Mouse (Mus musculus) forebrain, embryonic 12.5 days (tissue): ENCODE results near the gene Rhob. TPM values are rescaled to one million over a fixed set of nuclear protein-coding genes. Genes with fewer than 3 reads are reported as not detected.
A peak's percentile ranks its signal among the peaks of the same experiment; 100 is the strongest.

ENCODE experiments used
- ATAC-seq: fragments of 200-750 bp; cut with Nextera tagmentation; 2 replicates; pipeline ENCODE4 v1.8.0; 2017; ENCODE audit warnings: moderate TSS enrichment; ENCODE audit not compliant: low FRiP score
- H3K27ac ChIP-seq: fragments of 300-500 bp; sonication (generic); 2 replicates; pipeline ENCODE4 v1.5.1; 2016; ENCODE audit warnings: mild to moderate bottlenecking
- H3K27me3 ChIP-seq: fragments of 300-500 bp; sonication (generic); 2 replicates; pipeline ENCODE4 v1.6.1; 2016; ENCODE audit warnings: mild to moderate bottlenecking
- H3K36me3 ChIP-seq: fragments of 300-500 bp; sonication (generic); replicated peaks from 2 replicates; pipeline ENCODE4 v1.6.1; 2016; ENCODE audit warnings: mild to moderate bottlenecking
- H3K4me1 ChIP-seq: fragments of 300-500 bp; sonication (generic); 2 replicates; pipeline ENCODE4 v1.6.1; 2016
- H3K4me2 ChIP-seq: fragments of 300-500 bp; sonication (generic); 2 replicates; pipeline ENCODE4 v1.6.1; 2016; ENCODE audit warnings: mild to moderate bottlenecking, moderate library complexity
- H3K4me3 ChIP-seq: fragments of 300-500 bp; sonication (generic); replicated peaks from 2 replicates; pipeline ENCODE4 v1.5.1; 2016; ENCODE audit warnings: mild to moderate bottlenecking
- H3K9ac ChIP-seq: fragments of 300-500 bp; sonication (generic); 2 replicates; pipeline ENCODE4 v1.6.1; 2016; ENCODE audit warnings: mild to moderate bottlenecking
- H3K9me3 ChIP-seq: fragments of 300-500 bp; sonication (generic); 2 replicates; pipeline ENCODE4 v1.6.1; 2016
- WGBS: fragments of 180-500 bp; shearing (Covaris S2); methylation state at CpG from one replicate; pipeline ENCODE4 v1.1.7; 2016; 5-methylcytosine and 5-hydroxymethylcytosine counted together
- polyA plus RNA-seq: library from polyadenylated mRNA; unstranded; fragments of >200 nt; fragmentation: Nextera tagmentation; extraction: Ambion mirVana; gene quantifications from 2 replicates; pipeline ENCODE4 v1.2.1, GENCODE M21; 2016

Rhob gene
- polyA plus RNA-seq, 1 experiment from 2014 or later: 55.5 TPM

- H3K4me3 ChIP-seq: peak overlapping the region; percentile 82
- no peaks in the 10 kb centered on the region for H3K9me3 ChIP-seq
- H3K4me1 ChIP-seq: peaks cover 40% of the 10 kb centered on the region
- no peaks in the 10 kb centered on the region for H3K27me3 ChIP-seq
- peak overlapping the region; percentile 100 for H3K27ac ChIP-seq
- 48% methylated on average over 17 of the region's 17 CpGs for WGBS
- H3K9ac ChIP-seq: peak overlapping the region; percentile 96
- 0 out of 2 replicates have a peak, but pooled peaks have one; percentile 0 for ATAC-seq
- no peaks in the 10 kb centered on the region for H3K36me3 ChIP-seq
- peak overlapping the region; percentile 93 for H3K4me2 ChIP-seq
These were observed 1.1 kb upstream of the Rhob start for GRCm38 (mm10) chr12:8500597-8501570.

GRCm38 (mm10) chr12:8499001-8499870 is 573 bp downstream of the Rhob start:
- peak; percentile 28 for ATAC-seq
- H3K9me3 ChIP-seq: no peaks in the 10 kb centered on the region
- peaks cover 42% of the 10 kb centered on the region for H3K4me1 ChIP-seq
- peak overlapping the region; percentile 96 for H3K9ac ChIP-seq
- no peaks in the 10 kb centered on the region for H3K36me3 ChIP-seq
- WGBS: under 1% methylated on average over 96 of the region's 99 CpGs
- H3K4me3 ChIP-seq: peak overlapping the region; percentile 82
- H3K27ac ChIP-seq: peak overlapping the region; percentile 100
- peak overlapping the region; percentile 93 for H3K4me2 ChIP-seq
- no peaks in the 10 kb centered on the region for H3K27me3 ChIP-seq

GRCm38 (mm10) chr12:8498591-8499000 is 1.2 kb downstream of the Rhob start:
- Histone ChIP-seq H3K4me1 (peaks cover 42% of the 10 kb centered on the region), H3K4me2 (peak overlapping the region; percentile 93)
- 1% methylated on average over 13 of the region's 13 CpGs for WGBS

GRCm38 (mm10) chr12:8498148-8498571 is 1.6 kb downstream of the Rhob start:
- H3K36me3 ChIP-seq: no peaks in the 10 kb centered on the region

More at GRCm38 (mm10) chr12:8498591-8499000, 1.2 kb downstream of the Rhob start:
- H3K27ac ChIP-seq: peak overlapping the region; percentile 100
- peak; percentile 4; the same call in 1 of the 2 replicates for ATAC-seq
- no peaks in the 10 kb centered on the region for H3K36me3 ChIP-seq
- no peaks in the 10 kb centered on the region for H3K9me3 ChIP-seq
- no peaks in the 10 kb centered on the region for H3K27me3 ChIP-seq
- peak overlapping the region; percentile 96 for H3K9ac ChIP-seq
- H3K4me3 ChIP-seq: peak overlapping the region; percentile 82

GRCm38 (mm10) chr12:8497314-8497706 is 2.5 kb downstream of the Rhob start:
- no peak for ATAC-seq
- Histone ChIP-seq H3K4me2 (peak overlapping the region; percentile 93), H3K9me3 (no peaks in the 10 kb centered on the region), H3K36me3 (no peaks in the 10 kb centered on the region), H3K4me3 (peak overlapping the region; percentile 82; the same call in 1 of the 2 replicates), H3K27me3 (no peaks in the 10 kb centered on the region), H3K27ac (no peak overlapping the region), H3K4me1 (peaks cover 42% of the 10 kb centered on the region), H3K9ac (no peak overlapping the region)
- 23% methylated on average over 2 of the region's 2 CpGs for WGBS

More at GRCm38 (mm10) chr12:8498148-8498571, 1.6 kb downstream of the Rhob start:
- no peak for ATAC-seq
- H3K4me1 ChIP-seq: peaks cover 42% of the 10 kb centered on the region
- no peaks in the 10 kb centered on the region for H3K27me3 ChIP-seq
- no peaks in the 10 kb centered on the region for H3K9me3 ChIP-seq
- peak overlapping the region; percentile 96 for H3K9ac ChIP-seq
- peak overlapping the region; percentile 93 for H3K4me2 ChIP-seq
- 7% methylated on average over 8 of the region's 8 CpGs for WGBS
- peak overlapping the region; percentile 82 for H3K4me3 ChIP-seq
- peak overlapping the region; percentile 100 for H3K27ac ChIP-seq

DNA sequence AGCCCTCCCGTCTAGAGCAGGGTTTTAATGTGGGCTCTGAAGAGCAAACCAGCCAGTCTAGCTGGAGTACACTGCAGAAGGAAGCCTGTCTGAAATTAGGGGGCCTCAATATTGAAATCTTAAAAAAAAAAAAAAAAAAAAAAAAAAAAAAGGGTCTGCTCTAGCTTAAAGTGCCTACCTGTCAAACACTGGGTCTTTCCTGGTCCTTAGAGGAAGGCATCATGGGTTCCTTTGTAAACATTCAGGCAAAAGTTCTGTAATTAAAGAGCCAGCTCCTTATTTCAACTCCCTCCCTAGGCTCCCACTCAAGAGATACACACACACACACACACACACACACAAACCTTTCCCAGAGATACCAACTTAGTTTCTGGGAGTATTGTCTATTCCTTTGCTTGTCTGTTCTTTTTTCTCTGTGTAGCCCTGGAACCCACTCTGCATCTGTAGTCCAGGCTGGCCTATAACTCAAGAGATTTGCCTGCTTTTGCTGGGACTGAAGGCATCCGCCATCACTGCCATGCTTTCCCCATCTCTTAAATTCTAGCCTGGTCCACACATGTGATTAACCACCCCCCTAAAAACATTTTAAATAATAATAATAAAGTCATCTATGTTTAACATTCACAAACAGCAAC is 3.0 kb downstream of the Rhob start:
- no peaks in the 10 kb centered on the region for H3K27me3 ChIP-seq
- H3K4me3 ChIP-seq: peak overlapping the region; percentile 16; the same call in 1 of the 2 replicates
- H3K9ac ChIP-seq: peak overlapping the region; percentile 26; the same call in 1 of the 2 replicates
- H3K4me2 ChIP-seq: peak overlapping the region; percentile 93
- H3K36me3 ChIP-seq: no peaks in the 10 kb centered on the region
- 39% methylated on average over 2 of the region's 2 CpGs for WGBS
- H3K9me3 ChIP-seq: no peaks in the 10 kb centered on the region
- H3K4me1 ChIP-seq: peaks cover 42% of the 10 kb centered on the region
- H3K27ac ChIP-seq: 0 out of 2 replicates have a peak overlapping the region, but pooled peaks have one; percentile 27
- no peak for ATAC-seq

DNA sequence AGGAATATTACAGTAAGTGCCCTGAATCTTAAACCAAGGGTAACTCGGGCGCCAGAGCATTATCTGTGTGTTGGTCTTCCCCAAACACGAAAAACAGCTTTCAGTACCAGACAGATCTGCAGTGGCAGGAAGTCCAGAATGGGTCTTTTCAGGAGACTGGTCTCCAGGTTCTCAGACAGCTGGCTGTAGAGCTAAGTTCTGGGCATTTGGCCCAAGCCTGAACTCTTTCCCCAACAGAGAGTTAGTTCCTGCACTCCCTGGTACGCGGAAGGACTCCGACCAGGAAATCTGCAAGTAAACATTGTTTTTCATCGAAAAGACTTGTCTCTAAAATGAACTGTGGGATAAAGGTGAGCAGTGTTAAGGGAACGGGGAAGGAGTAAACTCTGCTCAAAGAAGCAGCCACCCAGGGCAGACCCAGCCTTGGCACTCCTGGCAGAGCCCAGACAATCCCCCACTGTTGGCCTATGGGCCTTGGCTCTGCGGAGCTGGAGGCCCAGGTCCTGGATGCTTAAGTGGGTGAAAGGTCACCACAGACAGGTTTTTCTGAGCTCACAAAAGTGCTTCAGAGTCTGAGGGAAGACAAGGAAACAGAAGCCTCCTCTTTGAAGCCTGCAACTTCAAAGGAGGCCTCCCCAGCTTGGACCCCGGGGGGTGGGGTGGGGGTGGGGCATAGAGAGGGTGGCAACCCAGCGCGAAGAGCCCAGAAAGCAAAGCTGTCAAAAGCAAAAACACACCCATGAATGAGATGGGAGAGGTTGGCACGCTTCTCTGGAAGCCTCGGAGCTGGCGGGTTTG is 3.7 kb downstream of the Rhob start:
- H3K4me2 ChIP-seq: peak overlapping the region; percentile 27
- H3K36me3 ChIP-seq: no peaks in the 10 kb centered on the region
- no peaks in the 10 kb centered on the region for H3K27me3 ChIP-seq
- no peak for ATAC-seq
- H3K27ac ChIP-seq: peak overlapping the region; percentile 27; the same call in 1 of the 2 replicates
- H3K4me3 ChIP-seq: no peak overlapping the region; the same call in 1 of the 2 replicates
- 35% methylated on average over 15 of the region's 15 CpGs for WGBS
- no peaks in the 10 kb centered on the region for H3K9me3 ChIP-seq
- H3K4me1 ChIP-seq: peaks cover 39% of the 10 kb centered on the region
- H3K9ac ChIP-seq: peak overlapping the region; percentile 26; the same call in 1 of the 2 replicates

DNA sequence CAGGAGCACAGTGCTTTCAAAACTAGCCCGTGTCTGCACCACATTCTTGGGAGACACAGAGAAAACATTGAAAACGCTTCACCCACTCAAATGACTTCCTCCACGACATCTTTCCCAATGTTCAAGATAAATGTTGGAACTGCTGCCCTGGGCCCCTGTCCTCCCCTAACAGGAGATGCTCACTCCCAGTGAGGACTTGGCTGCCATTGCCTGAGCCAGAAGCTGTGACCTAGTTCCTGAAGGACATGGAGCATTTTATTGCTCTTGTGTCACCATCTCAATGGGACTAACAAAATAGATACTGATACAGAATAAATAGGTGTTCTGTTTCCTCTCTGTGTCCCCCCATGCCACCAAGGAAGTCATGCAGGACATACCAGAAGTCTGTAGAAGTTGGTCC is 5.1 kb downstream of the Rhob start:
- Histone ChIP-seq H3K27ac (no peak overlapping the region), H3K4me3 (no peak overlapping the region), H3K4me1 (peaks cover 31% of the 10 kb centered on the region), H3K9me3 (no peaks in the 10 kb centered on the region), H3K9ac (no peak overlapping the region), H3K27me3 (no peaks in the 10 kb centered on the region), H3K4me2 (no peak overlapping the region), H3K36me3 (no peaks in the 10 kb centered on the region)
- 99% methylated on average over 3 of the region's 3 CpGs for WGBS
- ATAC-seq: no peak

GRCm38 (mm10) chr12:8493386-8493785 is 6.4 kb downstream of the Rhob start:
- Histone ChIP-seq H3K4me1 (peaks cover 33% of the 10 kb centered on the region), H3K27me3 (no peaks in the 10 kb centered on the region), H3K4me3 (no peak overlapping the region), H3K36me3 (no peaks in the 10 kb centered on the region), H3K4me2 (no peak overlapping the region), H3K27ac (no peak overlapping the region), H3K9ac (no peak overlapping the region), H3K9me3 (no peaks in the 10 kb centered on the region)
- no peak for ATAC-seq
- 64% methylated on average over 3 of the region's 3 CpGs for WGBS

DNA sequence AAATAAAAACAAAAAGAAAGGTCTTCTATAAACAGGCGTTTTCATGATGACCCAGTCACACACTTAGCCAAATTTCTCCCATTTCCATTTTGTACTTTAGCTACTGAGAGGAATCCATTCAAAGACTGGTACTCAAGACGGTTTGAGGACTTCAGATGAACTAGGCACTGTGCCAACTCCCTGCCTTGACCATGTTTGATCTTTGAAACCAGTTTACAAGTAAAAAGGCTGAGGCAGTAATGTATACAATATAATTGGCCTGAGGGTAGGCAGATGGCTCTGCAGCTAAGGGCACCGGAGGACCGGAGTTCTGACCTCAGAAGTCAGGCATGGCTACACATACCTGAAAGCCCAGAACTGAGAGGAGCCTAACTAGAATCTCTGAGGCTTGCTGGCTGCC is 10.7 kb downstream of the Rhob start:
- Histone ChIP-seq H3K27me3 (no peaks in the 10 kb centered on the region), H3K9ac (no peak overlapping the region), H3K9me3 (no peaks in the 10 kb centered on the region), H3K4me2 (no peak overlapping the region), H3K4me3 (no peak overlapping the region), H3K27ac (no peak overlapping the region), H3K36me3 (no peaks in the 10 kb centered on the region), H3K4me1 (peaks cover 15% of the 10 kb centered on the region)
- ATAC-seq: no peak
- 54% methylated on average over 4 of the region's 4 CpGs for WGBS

DNA sequence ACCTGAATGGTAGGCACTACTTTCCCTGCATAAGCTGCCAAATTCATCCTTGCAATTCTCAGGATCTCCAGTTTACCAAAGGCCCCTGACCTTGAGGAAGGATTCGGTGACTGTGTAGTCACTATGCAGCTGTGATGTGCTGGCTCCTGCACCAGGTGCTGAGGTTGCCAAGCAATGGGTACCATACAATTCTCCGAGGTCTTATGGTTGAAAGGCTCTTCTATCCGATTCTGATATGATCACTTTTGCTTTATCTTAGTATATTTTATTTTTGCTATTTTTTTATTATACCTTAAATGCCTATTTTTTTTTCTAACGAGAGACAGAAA is 11.2 kb downstream of the Rhob start:
- H3K27ac ChIP-seq: no peak overlapping the region
- 92% methylated on average over 4 of the region's 4 CpGs for WGBS
- no peak overlapping the region for H3K9ac ChIP-seq
- H3K4me3 ChIP-seq: no peak overlapping the region
- H3K4me1 ChIP-seq: peaks cover 15% of the 10 kb centered on the region
- no peaks in the 10 kb centered on the region for H3K36me3 ChIP-seq
- no peak overlapping the region for H3K4me2 ChIP-seq
- H3K27me3 ChIP-seq: no peaks in the 10 kb centered on the region
- no peak for ATAC-seq
- H3K9me3 ChIP-seq: no peaks in the 10 kb centered on the region
